Mouse (Mus musculus): Measurements from ENCODE around the gene Orc3.
"Not testable (repeated sequence)": the region's sequence is repeated elsewhere in the genome, so short reads cannot be mapped to it uniquely, and the experiment has no call there.

The Orc3 gene

GRCm38 (mm10) chr4:34581990-34582389 is 32.8 kb downstream of the Orc3 start:
- DNase-seq = no peak

- not testable (repeated sequence) for DNase-seq
Measured at GRCm38 (mm10) chr4:34581489-34581888, 33.3 kb downstream of the Orc3 start.

DNA sequence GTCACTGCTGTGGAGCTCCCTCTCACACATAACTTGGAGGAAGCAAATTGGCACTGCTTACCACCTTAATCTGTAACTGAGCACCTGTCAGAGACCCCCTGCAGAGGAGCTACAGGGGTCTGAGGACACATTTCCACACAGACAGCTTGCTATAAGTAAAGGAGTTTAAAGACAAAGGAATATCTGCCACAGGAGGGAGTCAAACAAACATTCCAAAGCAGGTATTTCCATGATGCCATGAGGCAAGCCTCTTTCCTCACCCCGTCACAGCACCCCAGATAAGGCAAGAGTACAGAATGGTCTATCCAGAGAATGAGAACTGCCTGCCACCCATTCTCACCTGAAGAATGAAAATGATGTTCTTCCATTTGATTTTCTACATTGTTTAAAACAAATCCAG is 35.5 kb downstream of the Orc3 start:
- no peak for DNase-seq

DNA sequence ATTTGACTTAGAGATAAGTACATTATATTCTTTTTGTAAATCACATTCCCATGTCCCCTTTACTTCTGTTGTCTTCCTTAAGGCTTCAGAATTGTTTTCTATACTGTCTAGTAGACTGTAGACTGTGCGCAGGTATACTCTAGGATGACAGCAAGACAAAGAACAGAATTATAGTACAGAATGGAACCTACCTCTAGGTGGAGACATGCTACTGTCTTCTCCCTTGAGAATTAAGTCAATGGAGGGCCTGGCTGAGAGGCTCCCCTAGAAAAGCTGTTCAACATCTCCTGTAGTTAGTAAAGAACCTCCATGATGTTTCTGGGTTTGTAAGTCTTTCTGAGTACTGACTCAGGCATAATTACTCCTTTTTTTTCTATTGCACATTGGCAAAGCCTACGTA is 37.7 kb downstream of the Orc3 start:
- DNase-seq = no peak

DNA sequence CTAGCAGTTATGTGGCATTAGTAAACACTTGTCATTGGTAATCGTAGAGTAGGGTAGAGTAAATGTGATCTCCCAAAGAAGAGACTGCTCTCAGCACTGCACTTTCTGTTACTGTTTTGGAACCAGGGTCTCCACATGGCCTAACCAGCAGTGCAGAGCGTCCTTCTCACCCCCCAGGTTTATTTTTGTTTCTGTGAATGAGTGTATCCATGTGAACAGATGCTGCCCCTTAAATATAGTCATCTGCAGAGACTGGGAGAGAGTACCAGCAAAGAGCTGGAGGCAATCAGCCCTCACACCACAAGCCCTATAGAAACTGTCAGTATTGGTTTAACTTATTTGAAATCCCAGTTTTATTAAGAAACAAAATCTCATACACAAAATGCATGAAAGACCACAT is 41.9 kb downstream of the Orc3 start:
- DNase-seq = no peak

DNA sequence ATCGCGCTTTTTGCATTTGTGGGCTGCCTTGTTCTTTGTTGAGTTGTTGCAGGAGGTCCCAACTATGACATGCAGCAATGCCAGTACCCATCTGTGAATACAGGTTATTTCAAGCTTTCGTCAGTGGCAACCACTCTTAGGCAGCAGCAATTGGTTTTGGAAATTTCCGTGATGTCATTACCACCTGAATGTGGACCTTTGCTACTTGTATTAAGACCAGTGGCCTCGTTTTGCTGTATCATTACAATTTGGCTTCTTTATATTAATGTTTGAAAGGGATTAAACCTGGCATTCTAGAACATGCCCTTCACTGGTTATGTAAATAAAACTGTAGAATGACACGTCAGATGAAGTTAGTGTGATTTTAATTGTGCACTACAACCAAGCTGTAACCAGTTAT is 48.5 kb downstream of the Orc3 start:
- DNase-seq = no peak

DNA sequence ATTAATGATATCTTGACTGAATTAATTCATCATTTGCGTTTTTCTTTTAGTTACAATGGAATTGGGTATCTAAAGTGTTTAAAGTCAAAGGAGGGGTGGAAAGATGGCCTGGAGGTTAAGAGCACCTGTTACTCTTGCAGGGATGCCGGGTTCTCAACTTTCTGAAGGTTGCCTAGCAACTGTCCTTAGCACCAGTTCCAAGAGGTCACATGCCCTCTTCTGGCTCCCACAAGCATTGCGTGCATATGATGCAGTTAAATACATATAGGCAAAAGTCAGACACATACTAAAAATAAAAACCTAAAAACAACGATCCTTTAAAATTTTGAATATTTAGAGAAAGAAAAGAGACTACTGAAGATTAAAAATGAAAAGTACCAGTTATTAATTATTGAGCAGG is 53.8 kb downstream of the Orc3 start:
- DNase-seq = peak; percentile 47

DNA sequence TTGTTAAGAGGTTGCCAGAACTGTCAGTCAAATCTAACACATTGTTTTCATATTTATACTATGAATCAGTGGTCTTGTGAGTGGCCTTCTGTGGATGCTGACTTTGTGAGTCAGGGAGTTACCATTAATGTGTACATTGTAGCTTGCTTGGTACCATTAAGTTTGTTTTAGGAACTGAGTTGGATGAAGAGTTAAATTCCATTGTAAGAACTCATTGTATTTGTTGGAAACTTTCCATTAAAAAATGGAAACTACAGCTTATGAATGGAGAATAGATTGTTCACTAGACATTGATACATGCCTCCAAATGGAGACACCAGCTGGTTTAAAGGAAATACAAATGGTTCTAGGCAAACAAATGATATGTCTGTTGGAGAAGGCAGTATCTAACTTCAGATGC is 58.6 kb downstream of the Orc3 start:
- no peak for DNase-seq

DNA sequence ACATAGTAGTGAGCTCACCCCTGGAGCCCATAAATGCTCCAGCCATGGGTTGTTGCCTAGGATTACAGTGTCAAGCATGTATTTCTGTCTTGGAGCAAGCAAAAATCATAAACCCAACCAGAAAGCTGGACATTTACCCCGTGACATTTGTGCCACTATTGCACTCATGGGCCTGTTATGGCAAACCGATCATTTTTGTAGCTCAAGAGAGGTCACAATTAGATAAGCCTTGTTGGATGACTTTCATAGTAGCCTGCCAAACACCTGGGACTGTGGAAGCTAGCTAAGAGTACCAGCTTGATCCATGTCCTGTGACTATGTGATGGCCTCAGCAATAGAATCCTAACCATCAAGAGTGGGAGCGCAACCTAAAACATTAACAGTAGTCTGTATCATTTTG is 59.1 kb downstream of the Orc3 start:
- DNase-seq = no peak

- DNase-seq = no peak
Measured at GRCm38 (mm10) chr4:34554596-34554995, 60.1 kb downstream of the Orc3 start.

DNA sequence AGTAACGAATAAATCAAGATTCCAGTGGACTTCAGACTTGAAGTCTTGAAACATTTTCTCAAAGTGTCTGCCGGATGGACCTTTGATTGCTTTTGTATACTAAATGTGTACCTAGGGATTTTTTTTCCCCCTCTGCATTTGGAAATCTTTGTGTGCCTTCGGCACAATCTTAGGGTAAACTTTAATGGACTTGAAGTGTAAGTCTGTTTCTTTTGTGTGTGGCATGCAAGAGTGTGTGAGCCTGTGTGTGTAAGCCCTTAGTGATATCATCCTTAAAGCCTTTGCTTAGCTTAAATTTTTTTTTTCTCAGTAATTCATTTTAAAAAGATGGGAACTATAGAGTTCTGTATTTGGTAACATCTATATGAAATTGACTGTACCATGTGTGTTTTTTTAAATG is 62.8 kb downstream of the Orc3 start:
- no peak for DNase-seq

- DNase-seq = peak; percentile 83
Measured at GRCm38 (mm10) chr4:34551098-34551809, 63.5 kb downstream of the Orc3 start.

- no peak for DNase-seq
Measured at GRCm38 (mm10) chr4:34550748-34551097, 64.0 kb downstream of the Orc3 start, which contains the start of gene Akirin2. Akirin2 (plus strand) TSS chr4:34550937.

DNA sequence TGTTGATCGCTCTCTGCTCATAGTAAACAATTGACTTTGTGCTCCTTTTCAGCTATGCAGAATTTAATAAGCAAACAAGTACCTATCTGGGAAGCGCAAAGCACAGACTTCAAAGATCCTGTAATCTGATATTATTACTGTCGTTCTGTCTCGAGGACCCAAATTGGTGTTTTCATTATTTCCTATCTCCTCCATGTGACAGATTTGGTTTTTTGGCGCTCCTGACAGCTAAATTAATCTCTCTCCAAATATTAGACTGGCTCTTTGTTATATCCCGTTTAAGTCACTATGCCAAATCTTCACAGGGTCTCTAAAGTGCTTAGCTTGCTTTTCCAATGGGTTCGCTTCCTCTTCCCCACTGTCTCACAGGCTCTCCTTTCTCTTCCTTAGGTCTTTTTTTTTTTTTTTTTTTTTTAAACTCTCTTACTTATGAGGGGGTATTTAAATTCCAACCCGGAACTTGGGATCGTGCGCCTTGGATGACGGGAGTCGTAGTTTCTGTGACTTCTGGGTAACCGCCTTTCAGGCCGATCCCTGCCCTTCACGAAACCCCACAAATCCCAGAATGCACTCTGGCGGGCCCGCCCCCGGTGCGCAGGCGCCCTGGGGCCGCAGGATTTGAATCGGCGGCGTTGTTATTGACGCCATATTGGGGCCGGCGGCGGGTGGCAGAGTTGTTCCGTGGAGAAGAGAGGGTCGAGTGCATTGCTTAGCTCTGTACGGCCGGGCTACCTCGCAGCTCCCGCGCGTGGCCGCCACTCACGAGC is 64.6 kb downstream of the Orc3 start:
- peak; percentile 98 for DNase-seq

GRCm38 (mm10) chr4:34529941-34530340 is 84.8 kb downstream of the Orc3 start:
- no peak for DNase-seq

- no peak for DNase-seq
Measured at GRCm38 (mm10) chr4:34529379-34529778, 85.4 kb downstream of the Orc3 start.

- no peak for DNase-seq
Measured at GRCm38 (mm10) chr4:34528430-34529100, 86.2 kb downstream of the Orc3 start.

- DNase-seq = no peak
Measured at GRCm38 (mm10) chr4:34526771-34527170, 88.0 kb downstream of the Orc3 start.

- no peak for DNase-seq
Measured at GRCm38 (mm10) chr4:34523586-34523985, 91.2 kb downstream of the Orc3 start.

DNA sequence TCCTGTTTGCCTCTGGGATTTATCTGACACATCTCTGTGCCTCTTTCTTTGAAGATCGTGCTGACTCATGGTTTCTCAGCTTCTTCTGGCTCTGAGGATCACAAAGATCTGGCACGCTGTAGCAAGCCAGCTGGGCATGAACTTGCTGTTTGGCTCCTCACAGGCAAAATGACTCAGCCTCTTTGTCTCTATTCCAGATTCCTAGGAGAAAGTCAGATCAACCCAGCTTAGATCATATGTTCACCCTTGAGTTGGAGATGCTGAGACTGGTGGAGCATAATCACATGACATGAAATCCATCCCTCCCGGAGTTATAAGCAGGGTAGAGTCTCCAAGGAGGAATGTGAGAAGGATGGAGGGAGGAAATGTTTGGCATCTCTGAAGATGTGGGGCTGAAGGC is 91.9 kb downstream of the Orc3 start:
- DNase-seq = no peak
